Mouse (Mus musculus): ENCODE data around the gene Allc. TPM values are rescaled to one million over a fixed set of nuclear protein-coding genes. Genes with fewer than 3 reads are reported as not detected.

Allc gene
- polyA plus RNA-seq, 1 experiment from 2014 or later: not detected

GRCm38 (mm10) chr12:28578147-28578546 lies 4.2 kb downstream of the Allc start:
- Histone ChIP-seq H3K9ac (replicated peaks; ENCODE audit: low read length) (no peak overlapping the region), H3K4me1 (ENCODE audit: control insufficient read depth, insufficient read depth, low read length) (no peaks in the 10 kb centered on the region), H3K27me3 (ENCODE audit: control insufficient read depth, insufficient read depth, low read length) (no peaks in the 10 kb centered on the region), H3K4me2 (ENCODE audit: low read depth, low read length) (no peak overlapping the region), H3K36me3 (replicated peaks; ENCODE audit: control insufficient read depth, insufficient read depth, low read depth, low read length) (no peaks in the 10 kb centered on the region), H3K27ac (replicated peaks; ENCODE audit: low read depth, low read length) (no peak overlapping the region), H3K9me3 (replicated peaks; ENCODE audit: control insufficient read depth, low read length) (no peaks in the 10 kb centered on the region), H3K4me3 (ENCODE audit: low read depth, low read length) (no peak overlapping the region)
- 85% methylated on average over 3 of the region's 3 CpGs for WGBS
- ATAC-seq (replicated peaks; ENCODE audit: insufficient number of reproducible peaks, low FRiP score, low TSS enrichment, low read depth) (no peak), DNase-seq (ENCODE audit: low spot score) (no peak)

DNA sequence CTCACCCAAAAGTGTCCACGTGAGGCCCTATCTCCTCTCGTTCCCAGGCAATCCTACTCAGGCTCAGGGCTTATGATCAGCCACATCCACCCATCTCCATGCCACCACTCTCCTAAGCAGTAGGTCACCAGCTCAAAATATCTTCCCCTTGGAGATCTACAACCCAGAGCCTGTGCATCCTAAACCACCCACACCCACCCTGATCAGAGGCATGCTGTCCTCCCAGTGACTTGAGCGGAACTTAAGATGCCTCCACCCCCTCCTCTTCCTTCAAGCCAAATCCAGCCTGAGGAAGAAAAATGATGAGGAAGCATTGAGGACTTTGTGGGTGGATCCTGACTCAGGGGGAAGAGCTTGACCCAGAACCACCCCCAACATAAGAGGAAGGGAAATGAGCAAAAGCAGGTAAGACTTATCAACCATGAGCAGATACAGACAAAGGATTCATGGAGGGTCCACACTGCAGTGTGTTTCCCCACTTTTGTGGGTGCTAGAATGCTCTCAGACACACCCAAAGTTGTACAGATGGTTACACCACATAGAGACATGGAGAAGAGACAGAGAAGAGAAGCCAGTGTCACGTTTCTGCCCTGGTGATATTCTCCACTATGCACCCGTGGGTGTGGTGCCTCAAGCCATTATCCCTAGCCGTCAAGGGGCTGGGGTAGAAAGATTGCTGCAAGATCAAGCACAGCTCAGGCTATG lies 6.8 kb downstream of the Allc start:
- Histone ChIP-seq H3K4me2 (ENCODE audit: low read depth, low read length) (no peak overlapping the region), H3K4me3 (ENCODE audit: low read depth, low read length) (no peak overlapping the region), H3K9ac (replicated peaks; ENCODE audit: low read length) (no peak overlapping the region), H3K4me1 (ENCODE audit: control insufficient read depth, insufficient read depth, low read length) (no peaks in the 10 kb centered on the region), H3K27ac (replicated peaks; ENCODE audit: low read depth, low read length) (no peak overlapping the region), H3K36me3 (replicated peaks; ENCODE audit: control insufficient read depth, insufficient read depth, low read depth, low read length) (no peaks in the 10 kb centered on the region), H3K9me3 (replicated peaks; ENCODE audit: control insufficient read depth, low read length) (no peaks in the 10 kb centered on the region), H3K27me3 (ENCODE audit: control insufficient read depth, insufficient read depth, low read length) (no peaks in the 10 kb centered on the region)
- 74% methylated on average over 6 of the region's 6 CpGs for WGBS
- DNase-seq (ENCODE audit: low spot score) (no peak), ATAC-seq (replicated peaks; ENCODE audit: insufficient number of reproducible peaks, low FRiP score, low TSS enrichment, low read depth) (no peak)

DNA sequence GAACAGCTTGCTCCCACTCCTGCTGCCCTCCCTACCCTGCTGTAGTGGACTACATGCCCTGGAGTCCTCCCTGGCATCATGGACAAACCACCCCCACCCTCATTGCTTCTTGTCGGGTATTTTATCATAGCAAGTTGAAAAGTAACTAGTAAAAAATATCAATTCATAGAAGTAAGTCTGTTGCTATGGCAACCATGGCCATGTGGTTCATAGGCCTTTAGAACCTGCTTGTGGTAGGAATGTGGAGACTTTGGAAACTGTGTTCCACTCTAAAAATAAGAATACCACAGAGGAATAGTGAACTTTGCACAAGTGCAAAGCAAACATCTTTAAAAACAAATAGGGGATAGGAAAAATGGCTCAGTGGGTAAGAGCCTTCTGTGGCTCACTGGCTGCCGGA lies 10.1 kb downstream of the Allc start:
- 89% methylated on average over 2 of the region's 2 CpGs for WGBS
- Histone ChIP-seq H3K27me3 (ENCODE audit: control insufficient read depth, insufficient read depth, low read length) (no peaks in the 10 kb centered on the region), H3K4me1 (ENCODE audit: control insufficient read depth, insufficient read depth, low read length) (no peaks in the 10 kb centered on the region), H3K9ac (replicated peaks; ENCODE audit: low read length) (no peak overlapping the region), H3K4me2 (ENCODE audit: low read depth, low read length) (no peak overlapping the region), H3K4me3 (ENCODE audit: low read depth, low read length) (no peak overlapping the region), H3K36me3 (replicated peaks; ENCODE audit: control insufficient read depth, insufficient read depth, low read depth, low read length) (no peaks in the 10 kb centered on the region), H3K27ac (replicated peaks; ENCODE audit: low read depth, low read length) (no peak overlapping the region), H3K9me3 (replicated peaks; ENCODE audit: control insufficient read depth, low read length) (no peaks in the 10 kb centered on the region)
- ATAC-seq (replicated peaks; ENCODE audit: insufficient number of reproducible peaks, low FRiP score, low TSS enrichment, low read depth) (no peak), DNase-seq (ENCODE audit: low spot score) (no peak)

DNA sequence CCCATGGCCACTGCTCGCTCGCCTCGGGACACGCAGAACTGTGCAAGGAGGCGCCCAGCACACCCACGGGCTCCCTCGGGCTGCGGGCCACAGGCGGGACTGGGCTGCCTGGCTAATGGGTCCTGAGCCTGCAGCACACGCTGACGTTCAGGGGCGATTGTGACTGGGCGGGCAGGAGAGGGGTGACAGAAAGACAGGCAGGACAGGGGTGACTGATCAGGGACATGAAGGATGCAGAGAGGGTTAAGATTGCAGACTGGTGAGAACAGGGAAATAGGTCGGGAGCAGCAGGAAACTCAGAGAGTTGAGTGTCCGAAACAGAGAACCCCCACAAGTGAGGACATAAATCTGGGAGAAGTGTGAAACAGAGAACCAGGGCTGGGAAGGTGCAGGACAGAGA lies 30.0 kb downstream of the Allc start, which contains the start of gene Dcdc2c:
TSS of gene Dcdc2c (minus strand) at position 101 of the 400 bp plus-strand sequence.
- WGBS: 73% methylated on average over 15 of the region's 15 CpGs
- no peak for ATAC-seq (replicated peaks; ENCODE audit: insufficient number of reproducible peaks, low FRiP score, low TSS enrichment, low read depth)
- Histone ChIP-seq H3K4me1 (ENCODE audit: control insufficient read depth, insufficient read depth, low read length) (no peaks in the 10 kb centered on the region), H3K4me2 (ENCODE audit: low read depth, low read length) (no peak within 1 kb of the TSS), H3K4me3 (ENCODE audit: low read depth, low read length) (no peak within 1 kb of the TSS), H3K9me3 (replicated peaks; ENCODE audit: control insufficient read depth, low read length) (no peaks in the 10 kb centered on the region), H3K9ac (replicated peaks; ENCODE audit: low read length) (no peak within 1 kb of the TSS), H3K27ac (replicated peaks; ENCODE audit: low read depth, low read length) (no peak within 1 kb of the TSS), H3K36me3 (replicated peaks; ENCODE audit: control insufficient read depth, insufficient read depth, low read depth, low read length) (no peaks in the 10 kb centered on the region), H3K27me3 (ENCODE audit: control insufficient read depth, insufficient read depth, low read length) (no peaks in the 10 kb centered on the region)
- DNase-seq (ENCODE audit: low spot score): no peak

- no peak overlapping the region for H3K9ac ChIP-seq (replicated peaks; ENCODE audit: low read length)
- ATAC-seq (replicated peaks; ENCODE audit: insufficient number of reproducible peaks, low FRiP score, low TSS enrichment, low read depth): no peak
- no peaks in the 10 kb centered on the region for H3K9me3 ChIP-seq (replicated peaks; ENCODE audit: control insufficient read depth, low read length)
- no peak overlapping the region for H3K4me2 ChIP-seq (ENCODE audit: low read depth, low read length)
- no peaks in the 10 kb centered on the region for H3K27me3 ChIP-seq (ENCODE audit: control insufficient read depth, insufficient read depth, low read length)
- no peak overlapping the region for H3K27ac ChIP-seq (replicated peaks; ENCODE audit: low read depth, low read length)
- no peaks in the 10 kb centered on the region for H3K4me1 ChIP-seq (ENCODE audit: control insufficient read depth, insufficient read depth, low read length)
- WGBS: 82% methylated on average over 18 of the region's 18 CpGs
- H3K4me3 ChIP-seq (ENCODE audit: low read depth, low read length): no peak overlapping the region
- H3K36me3 ChIP-seq (replicated peaks; ENCODE audit: control insufficient read depth, insufficient read depth, low read depth, low read length): no peaks in the 10 kb centered on the region
- no peak for DNase-seq (ENCODE audit: low spot score)
Observed at GRCm38 (mm10) chr12:28551775-28552174, 30.5 kb downstream of the Allc start.

- no peak overlapping the region for H3K4me3 ChIP-seq (ENCODE audit: low read depth, low read length)
- ATAC-seq (replicated peaks; ENCODE audit: insufficient number of reproducible peaks, low FRiP score, low TSS enrichment, low read depth) (no peak), DNase-seq (ENCODE audit: low spot score) (no peak)
- H3K9me3 ChIP-seq (replicated peaks; ENCODE audit: control insufficient read depth, low read length): no peaks in the 10 kb centered on the region
- H3K9ac ChIP-seq (replicated peaks; ENCODE audit: low read length): no peak overlapping the region
- no peak overlapping the region for H3K4me2 ChIP-seq (ENCODE audit: low read depth, low read length)
- 65% methylated on average over 4 of the region's 4 CpGs for WGBS
- H3K4me1 ChIP-seq (ENCODE audit: control insufficient read depth, insufficient read depth, low read length): no peaks in the 10 kb centered on the region
- no peak overlapping the region for H3K27ac ChIP-seq (replicated peaks; ENCODE audit: low read depth, low read length)
- H3K27me3 ChIP-seq (ENCODE audit: control insufficient read depth, insufficient read depth, low read length): no peaks in the 10 kb centered on the region
- no peaks in the 10 kb centered on the region for H3K36me3 ChIP-seq (replicated peaks; ENCODE audit: control insufficient read depth, insufficient read depth, low read depth, low read length)
Observed at GRCm38 (mm10) chr12:28548887-28549286, 33.4 kb downstream of the Allc start.

GRCm38 (mm10) chr12:28514264-28514775 lies 68.0 kb downstream of the Allc start:
- ATAC-seq (replicated peaks; ENCODE audit: insufficient number of reproducible peaks, low FRiP score, low TSS enrichment, low read depth) (no peak), DNase-seq (ENCODE audit: low spot score) (no peak)
- Histone ChIP-seq H3K36me3 (replicated peaks; ENCODE audit: control insufficient read depth, insufficient read depth, low read depth, low read length) (no peaks in the 10 kb centered on the region), H3K4me3 (ENCODE audit: low read depth, low read length) (no peak overlapping the region), H3K4me2 (ENCODE audit: low read depth, low read length) (no peak overlapping the region), H3K9ac (replicated peaks; ENCODE audit: low read length) (no peak overlapping the region), H3K4me1 (ENCODE audit: control insufficient read depth, insufficient read depth, low read length) (no peaks in the 10 kb centered on the region), H3K27me3 (ENCODE audit: control insufficient read depth, insufficient read depth, low read length) (no peaks in the 10 kb centered on the region), H3K27ac (replicated peaks; ENCODE audit: low read depth, low read length) (no peak overlapping the region), H3K9me3 (replicated peaks; ENCODE audit: control insufficient read depth, low read length) (no peaks in the 10 kb centered on the region)
- WGBS: 68% methylated on average over 1 of the region's 1 CpGs

DNA sequence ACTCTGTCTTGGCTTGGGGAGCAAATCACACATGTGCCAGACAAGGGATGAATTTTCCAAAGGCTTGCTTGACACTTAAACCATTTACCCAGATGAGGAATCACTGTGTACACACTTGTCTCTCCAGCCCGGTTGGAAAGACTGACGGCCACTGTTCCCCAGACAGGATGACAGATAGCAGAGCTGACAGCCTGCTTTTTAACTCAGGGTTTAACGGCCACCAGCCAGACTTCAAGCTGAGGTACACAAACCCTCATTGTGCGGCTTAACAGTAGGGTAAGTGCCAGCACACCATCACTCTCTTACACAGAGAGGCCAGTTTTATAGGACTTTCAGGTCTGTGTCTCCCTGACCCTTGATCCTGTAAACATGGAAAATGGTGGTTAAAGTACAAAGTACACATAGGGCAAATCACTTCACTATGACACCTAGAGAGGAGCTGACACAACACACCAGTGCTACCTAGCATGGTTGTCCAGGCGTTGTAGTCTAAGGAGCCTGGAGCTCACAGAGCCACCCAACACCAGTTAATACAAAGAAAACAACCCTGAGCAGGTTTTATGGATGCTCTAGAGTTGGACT lies 72.5 kb downstream of the Allc start:
- Histone ChIP-seq H3K4me2 (ENCODE audit: low read depth, low read length) (no peak overlapping the region), H3K4me3 (ENCODE audit: low read depth, low read length) (no peak overlapping the region), H3K4me1 (ENCODE audit: control insufficient read depth, insufficient read depth, low read length) (no peaks in the 10 kb centered on the region), H3K27ac (replicated peaks; ENCODE audit: low read depth, low read length) (no peak overlapping the region), H3K27me3 (ENCODE audit: control insufficient read depth, insufficient read depth, low read length) (no peaks in the 10 kb centered on the region), H3K9me3 (replicated peaks; ENCODE audit: control insufficient read depth, low read length) (no peaks in the 10 kb centered on the region), H3K9ac (replicated peaks; ENCODE audit: low read length) (no peak overlapping the region), H3K36me3 (replicated peaks; ENCODE audit: control insufficient read depth, insufficient read depth, low read depth, low read length) (no peaks in the 10 kb centered on the region)
- 38% methylated on average over 5 of the region's 5 CpGs for WGBS
- no peak for ATAC-seq (replicated peaks; ENCODE audit: insufficient number of reproducible peaks, low FRiP score, low TSS enrichment, low read depth)
- DNase-seq (ENCODE audit: low spot score): no peak

Measured in embryonic facial prominence, embryonic 11.5 days (tissue).